In the genomic region with DNA sequence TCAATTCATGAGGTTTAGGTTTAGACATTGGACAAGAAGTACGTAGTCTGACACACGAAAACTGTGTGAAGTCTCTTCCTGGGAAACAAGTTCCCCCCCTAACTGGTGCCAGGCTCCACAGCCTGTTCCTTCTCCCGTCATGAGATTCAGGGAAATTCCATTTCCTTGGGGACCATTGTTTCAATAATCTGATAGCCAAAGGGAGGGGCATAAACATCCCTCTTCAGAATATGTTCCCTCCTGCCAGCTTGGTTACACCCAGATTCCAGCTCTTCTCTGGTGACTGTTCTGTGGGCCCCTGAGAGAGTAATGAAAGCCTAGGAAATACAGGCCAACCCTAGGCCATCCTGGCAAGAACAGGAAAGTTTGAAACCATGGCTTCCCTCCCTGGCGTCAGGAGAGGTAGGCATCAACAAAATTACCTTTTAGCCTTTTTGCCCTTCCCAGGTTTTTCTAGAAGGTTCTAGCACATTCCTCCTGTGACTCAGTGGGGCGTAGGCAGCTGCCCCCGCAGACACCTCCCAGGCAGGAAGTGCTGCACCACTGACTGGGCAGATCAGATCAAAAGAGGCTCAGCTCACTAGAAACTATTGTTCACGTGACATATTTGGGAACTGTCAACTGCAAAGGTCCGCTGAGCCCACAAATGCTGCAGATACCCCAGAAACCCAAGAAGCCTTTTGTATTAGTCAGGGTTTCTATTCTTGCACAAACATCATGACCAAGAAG, we compare ENCODE assay signal across 11 mouse cellular contexts.
DNase-seq lines count a peak whose midpoint lies in the region; ATAC-seq and TF ChIP-seq lines count a peak whose summit lies in the region.
"Had no signal": no experiment of that assay in that cellular context is flagged by ENCODE, and none has a peak within 500 bp of the region (broad histone marks: within the 10 kb centered on the region; RNA-seq: fewer than 3 reads in every experiment).

No protein-coding gene starts in this region.

- ATAC-seq in heart, postnatal 0 days (ENCODE audit: insufficient read depth, low read depth) = no peak
- peak; percentile 57 for ATAC-seq in monocyte, adult 5-6 weeks (replicated peaks; ENCODE audit: insufficient number of reproducible peaks, low FRiP score, low TSS enrichment, poor library complexity, severe bottlenecking)
- ATAC-seq in hindbrain, embryonic 16.5 days = no peak

- 0 out of 2 replicates have a peak overlapping the region, but pooled peaks have one; percentile 15 for H3K27ac ChIP-seq in heart, postnatal 0 days (ENCODE audit: low read depth)
- H3K27ac ChIP-seq in CH12.LX (ENCODE audit: insufficient read depth, low read depth) = no peak overlapping the region
- H3K27ac ChIP-seq in hindbrain, embryonic 16.5 days (ENCODE audit: low read depth, low read length) = no peak overlapping the region
- H3K27ac ChIP-seq: midbrain, embryonic 12.5 days had no signal

- no peaks in the 10 kb centered on the region for H3K27me3 ChIP-seq in heart, postnatal 0 days (ENCODE audit: control insufficient read depth, insufficient read depth, low read length)
- no peaks in the 10 kb centered on the region for H3K27me3 ChIP-seq in CH12.LX (replicated peaks)
- H3K27me3 ChIP-seq in hindbrain, embryonic 16.5 days (replicated peaks; ENCODE audit: control insufficient read depth, insufficient read depth, low read length) = no peaks in the 10 kb centered on the region
- H3K27me3 ChIP-seq: midbrain, embryonic 12.5 days had no signal

- H3K4me1 ChIP-seq in heart, postnatal 0 days (ENCODE audit: control insufficient read depth, insufficient read depth) = peaks cover 30% of the 10 kb centered on the region
- H3K4me1 ChIP-seq in CH12.LX (ENCODE audit: control insufficient read depth in 1 of 2, insufficient read depth in 2 of 2) = peaks cover 0 to 21% of the 10 kb centered on the region in 2 experiments; a peak in 2 of 4 replicates
- peaks cover 8% of the 10 kb centered on the region for H3K4me1 ChIP-seq in hindbrain, embryonic 16.5 days (ENCODE audit: control insufficient read depth, insufficient read depth, low read depth, low read length)

- TF ChIP-seq RAD21 in CH12.LX (IDR thresholded peaks at IDR 0.05; ENCODE audit: low read depth, low read length) = no peak

- 67% methylated on average over 8 of the region's 8 CpGs for WGBS in heart, postnatal 0 days
- 79% methylated on average over 8 of the region's 8 CpGs for WGBS in hindbrain, embryonic 16.5 days

- H3K4me3 ChIP-seq in heart, postnatal 0 days (ENCODE audit: low read depth, low read length) = no peak overlapping the region
- no peak overlapping the region for H3K4me3 ChIP-seq in CH12.LX (replicated peaks in 1 of 3; ENCODE audit: low read depth in 2 of 3, low read length in 2 of 3, poor library complexity in 1 of 3)
- H3K4me3 ChIP-seq in hindbrain, embryonic 16.5 days (ENCODE audit: low read length) = no peak overlapping the region
- H3K4me3 ChIP-seq: midbrain, embryonic 12.5 days had no signal

- TF ChIP-seq EP300 in heart, postnatal 0 days (IDR thresholded peaks at IDR 0.05; ENCODE audit: low read depth) = no peak
- no peak for TF ChIP-seq EP300 in CH12.LX (IDR thresholded peaks at IDR 0.05; ENCODE audit: low read length)

- H3K36me3 ChIP-seq in heart, postnatal 0 days (replicated peaks; ENCODE audit: control insufficient read depth, insufficient read depth, low read length) = no peaks in the 10 kb centered on the region
- no peaks in the 10 kb centered on the region for H3K36me3 ChIP-seq in CH12.LX (replicated peaks in 1 of 2; ENCODE audit: control insufficient read depth in 1 of 2, insufficient read depth in 1 of 2, low read length in 1 of 2)
- H3K36me3 ChIP-seq in hindbrain, embryonic 16.5 days (ENCODE audit: control insufficient read depth, insufficient read depth, low read length) = no peaks in the 10 kb centered on the region
- H3K36me3 ChIP-seq: midbrain, embryonic 12.5 days had no signal

- intact Hi-C loops in left cerebral cortex, postnatal 36 days (cut with DNase I) = no loop called here

- no peak for TF ChIP-seq CTCF in heart, postnatal 0 days (IDR thresholded peaks at IDR 0.05; ENCODE audit: low read depth)
- no peak for TF ChIP-seq CTCF in CH12.LX (conservative IDR thresholded peaks at IDR 0.05 in 1 of 2, IDR thresholded peaks at IDR 0.05 in 1 of 2; ENCODE audit: low read depth in 2 of 2, low read length in 2 of 2)

- 0 out of 2 replicates have a peak, but pooled peaks cover 4% of the 10 kb centered on the region for H3K9me3 ChIP-seq in heart, postnatal 0 days (replicated peaks; ENCODE audit: control insufficient read depth, low read length)
- H3K9me3 ChIP-seq in CH12.LX (replicated peaks; ENCODE audit: low read length) = peaks cover 5% of the 10 kb centered on the region
- no peaks in the 10 kb centered on the region for H3K9me3 ChIP-seq in hindbrain, embryonic 16.5 days (ENCODE audit: control insufficient read depth, low read length)
- H3K9me3 ChIP-seq: midbrain, embryonic 12.5 days had no signal

- no peaks in the 10 kb centered on the region for H3K79me2 ChIP-seq in CH12.LX (replicated peaks; ENCODE audit: control insufficient read depth, extremely low read depth, insufficient read depth, poor library complexity, severe bottlenecking)

- dilution Hi-C loops in CH12.LX (cut with MboI; ENCODE audit: extremely low pct_ligation_motif_present, extremely low pct_unique_long_range_greater_than_20kb, low sequenced_read_pairs) = no loop called here

- H3K9ac ChIP-seq in heart, postnatal 0 days (replicated peaks; ENCODE audit: low read depth, low read length) = no peak overlapping the region
- no peak overlapping the region for H3K9ac ChIP-seq in CH12.LX (ENCODE audit: insufficient read depth, low read depth)
- no peak overlapping the region for H3K9ac ChIP-seq in hindbrain, embryonic 16.5 days (ENCODE audit: low read depth, low read length)
- H3K9ac ChIP-seq: midbrain, embryonic 12.5 days had no signal

- in situ Hi-C loops in CH12.LX (cut with MboI; ENCODE audit: low pct_ligation_motif_present, low pct_unique_long_range_greater_than_20kb, low sequenced_read_pairs) = no loop called here

- H3K4me2 ChIP-seq in heart, postnatal 0 days (ENCODE audit: low read depth, low read length) = no peak overlapping the region
- H3K4me2 ChIP-seq in CH12.LX (ENCODE audit: insufficient read depth, low read depth, poor library complexity, severe bottlenecking) = no peak overlapping the region
- H3K4me2 ChIP-seq in hindbrain, embryonic 16.5 days (ENCODE audit: low read length) = no peak overlapping the region
- H3K4me2 ChIP-seq: heart, embryonic 11.5 days; midbrain, embryonic 12.5 days had no signal

- TF ChIP-seq POLR2A in CH12.LX (IDR thresholded peaks at IDR 0.05; ENCODE audit: low read depth, low read length) = no peak

- no peak for DNase-seq in heart, postnatal 0 days (ENCODE audit: low spot score)
- no peak for DNase-seq in heart, adult 9 months (ENCODE audit: low spot score in 2 of 2)
- peak; percentile 9 for DNase-seq in CH12.LX (ENCODE audit: extremely low read depth)
- DNase-seq in induced T-regulatory cell, adult 2 months (ENCODE audit: low read depth) = peak; percentile 77
- no peak for DNase-seq in adrenal gland, adult 2 months
- no peak for DNase-seq in left cerebral cortex, postnatal 36 days (ENCODE audit: low spot score in 2 of 2)
- DNase-seq: kidney, postnatal 10 days had no signal

TF ChIP-seq in CH12.LX, 34 proteins besides CTCF, POLR2A, EP300 and RAD21:
- TF ChIP-seq CHD1 (IDR thresholded peaks at IDR 0.05; ENCODE audit: low read depth, low read length) = no peak
- no peak for TF ChIP-seq JUND (conservative IDR thresholded peaks at IDR 0.05; ENCODE audit: low read depth, low read length)
- no peak for TF ChIP-seq ZC3H11A (IDR thresholded peaks at IDR 0.05; ENCODE audit: low read depth, low read length)
- no peak for TF ChIP-seq SMC3 (IDR thresholded peaks at IDR 0.05; ENCODE audit: low read depth, low read length)
- no peak for TF ChIP-seq IRF4 (IDR thresholded peaks at IDR 0.05; ENCODE audit: low read depth, low read length)
- TF ChIP-seq MAX (IDR thresholded peaks at IDR 0.05; ENCODE audit: low read length) = no peak
- no peak for TF ChIP-seq PAX5 (IDR thresholded peaks at IDR 0.05; ENCODE audit: low read length)
- TF ChIP-seq NELFE (IDR thresholded peaks at IDR 0.05; ENCODE audit: low read depth, low read length) = no peak
- TF ChIP-seq TCF12 (IDR thresholded peaks at IDR 0.05; ENCODE audit: low read depth, low read length) = no peak
- no peak for TF ChIP-seq USF2 (conservative IDR thresholded peaks at IDR 0.05; ENCODE audit: low read depth, low read length)

Comparison
In these comparisons a context has a peak if more than half of its experiments do, and no peak if none do; other contexts are left out.
1. DNase-seq: peak in CH12.LX (single experiment) and induced T-regulatory cell, adult 2 months (single experiment); none in heart, postnatal 0 days (single experiment), heart, adult 9 months (0 of 2), adrenal gland, adult 2 months (single experiment) and left cerebral cortex, postnatal 36 days (0 of 2).